Mouse (Mus musculus): ENCODE data around the gene Tmprss9.

DNA sequence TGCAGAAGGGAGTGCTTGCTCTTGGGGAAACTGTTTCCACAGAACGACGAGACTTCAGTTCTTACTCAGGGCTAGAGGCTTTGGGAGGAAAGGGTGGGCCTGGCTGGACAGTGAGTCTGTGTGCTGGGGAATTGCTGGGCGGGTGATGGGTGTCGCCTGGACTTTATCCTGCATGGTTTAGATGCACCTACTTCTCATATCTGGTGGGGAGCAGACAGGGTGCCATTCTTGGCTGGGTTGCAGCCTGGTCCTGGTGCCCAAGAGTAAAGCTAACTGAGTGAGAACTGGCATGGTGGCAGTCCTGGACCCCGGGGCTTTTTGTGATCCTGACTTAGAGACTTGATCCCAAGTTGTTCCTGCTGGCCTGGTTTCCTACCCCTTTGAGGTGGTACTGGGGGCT lies 14.7 kb upstream of the Tmprss9 start:
- no peak for TF ChIP-seq GATA1 (IDR thresholded peaks at IDR 0.05; ENCODE audit: low read length)
- TF ChIP-seq TAL1 (IDR thresholded peaks at IDR 0.05; ENCODE audit: low read length) = peak; percentile 37; the same call in 1 of the 3 replicates

Data from erythroblast, embryonic 14.5 days (primary cell).